Mouse (Mus musculus): ENCODE results near the gene Plekhg5. TPM values are rescaled to one million over a fixed set of nuclear protein-coding genes. Genes with fewer than 3 reads are reported as not detected.

Plekhg5 gene
- total RNA-seq, 2 experiments from 2014 or later = 27.0 to 28.9 TPM

DNA sequence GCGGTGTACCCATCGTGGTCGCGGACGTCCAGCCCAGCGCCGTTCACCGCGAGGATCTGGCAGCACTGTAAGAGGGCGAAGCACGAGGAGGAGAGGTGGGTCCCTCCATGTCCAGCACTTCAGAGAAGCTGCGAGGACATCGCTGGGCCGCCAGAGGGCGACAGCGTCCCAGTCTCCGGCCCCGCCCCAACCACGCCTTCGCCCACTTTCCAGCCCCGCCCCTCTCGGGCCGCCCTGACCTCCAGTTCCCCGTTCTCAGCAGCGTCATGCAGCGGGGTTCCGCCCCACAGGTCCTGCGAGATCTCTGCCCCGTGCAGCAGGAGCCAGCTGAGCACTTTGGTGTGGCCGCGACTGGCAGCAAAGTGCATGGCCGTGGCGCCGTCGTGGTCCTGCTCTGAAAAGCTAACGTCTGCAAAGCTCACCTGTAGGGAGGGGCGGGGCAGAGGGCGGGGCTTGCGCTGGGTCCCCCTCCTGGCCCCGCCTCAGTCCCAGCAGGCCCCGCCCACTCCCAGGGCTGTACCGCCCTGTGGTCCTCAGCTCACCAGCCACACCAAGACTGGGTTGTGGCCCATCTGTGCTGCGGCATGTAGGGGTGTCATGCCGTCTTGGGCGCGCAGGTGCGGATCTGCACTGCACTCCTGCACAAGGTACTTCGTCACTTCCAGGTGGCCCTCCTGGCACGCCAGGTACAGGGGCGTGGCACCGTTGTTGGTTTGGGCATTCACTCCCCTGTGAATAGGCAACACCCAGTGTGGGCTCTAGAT lies 66.4 kb downstream of the Plekhg5 start:
- intact Hi-C loops (cut with DNase I) = no loop called here
- peak; percentile 91 to 93 for DNase-seq

DNA sequence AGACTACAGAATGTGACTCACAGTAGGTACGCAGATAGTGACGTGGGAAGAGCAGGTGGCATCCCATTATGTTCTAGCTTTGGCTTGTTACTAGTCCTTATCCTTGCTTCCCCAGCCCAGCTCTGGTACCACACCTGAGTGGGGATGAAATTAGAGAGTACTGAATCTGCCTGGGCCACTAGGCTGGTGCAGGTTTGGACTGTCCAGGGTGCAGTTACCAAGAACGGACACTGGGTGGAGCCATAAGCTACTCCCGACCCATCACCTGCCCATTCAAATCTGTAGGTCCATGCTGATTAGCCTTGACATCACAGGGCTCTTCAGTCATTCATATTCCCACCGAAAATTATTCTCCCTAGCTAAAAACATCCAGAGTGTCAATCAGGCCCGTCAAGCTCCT lies 68.1 kb downstream of the Plekhg5 start:
- DNase-seq = peak; percentile 51 to 65
- intact Hi-C loops (cut with DNase I) = no loop called here

DNA sequence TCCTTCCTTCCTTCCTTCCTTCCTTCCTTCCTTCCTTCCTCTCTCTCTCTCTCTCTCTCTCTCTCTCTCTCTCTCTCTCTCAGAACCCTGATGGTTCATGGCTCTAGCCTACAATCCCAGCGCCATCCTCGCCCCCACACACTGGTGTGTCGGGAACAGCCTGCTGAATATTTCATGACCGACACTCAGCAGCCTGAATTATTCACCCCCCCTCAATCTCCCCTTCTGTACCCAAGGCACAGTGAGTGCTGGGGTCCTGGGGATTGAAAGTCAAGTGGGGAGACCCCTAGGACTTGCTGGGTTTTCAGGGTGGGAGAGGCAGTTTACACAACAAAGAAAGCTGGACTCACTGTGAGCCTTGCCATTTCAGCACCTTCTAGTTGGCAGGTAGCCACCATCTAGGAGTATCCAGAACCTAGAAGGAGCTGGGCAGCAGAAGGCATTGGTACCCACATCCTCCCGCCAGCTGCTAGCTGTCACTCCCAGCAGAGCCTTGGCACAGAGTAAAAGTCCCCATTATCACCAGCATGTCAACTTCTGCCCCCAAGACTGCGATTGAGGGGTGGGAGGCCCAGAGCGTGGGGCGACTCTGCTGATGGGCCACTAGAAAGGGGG lies 69.3 kb downstream of the Plekhg5 start:
- intact Hi-C loops (cut with DNase I) = no loop called here
- no peak for DNase-seq

DNA sequence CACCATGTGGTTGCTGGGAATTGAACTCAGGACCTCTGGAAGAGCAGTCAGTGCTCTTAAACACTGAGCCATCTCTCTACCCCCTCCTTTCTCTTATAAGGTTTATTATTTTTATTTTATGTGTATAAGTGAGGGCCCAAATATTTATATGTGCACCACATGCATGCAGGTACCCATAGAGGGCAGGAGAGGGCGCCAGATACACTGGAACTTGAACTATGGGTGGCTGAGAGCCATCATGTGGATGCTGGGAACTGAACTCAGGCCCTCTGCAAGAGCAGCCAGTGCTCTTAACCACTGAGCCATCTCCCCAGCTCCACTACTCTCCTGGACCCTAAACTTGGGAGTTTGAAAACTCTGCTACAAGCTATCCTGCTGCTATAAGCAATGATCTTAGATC lies 71.3 kb downstream of the Plekhg5 start:
- DNase-seq = no peak
- intact Hi-C loops (cut with DNase I) = no loop called here

DNA sequence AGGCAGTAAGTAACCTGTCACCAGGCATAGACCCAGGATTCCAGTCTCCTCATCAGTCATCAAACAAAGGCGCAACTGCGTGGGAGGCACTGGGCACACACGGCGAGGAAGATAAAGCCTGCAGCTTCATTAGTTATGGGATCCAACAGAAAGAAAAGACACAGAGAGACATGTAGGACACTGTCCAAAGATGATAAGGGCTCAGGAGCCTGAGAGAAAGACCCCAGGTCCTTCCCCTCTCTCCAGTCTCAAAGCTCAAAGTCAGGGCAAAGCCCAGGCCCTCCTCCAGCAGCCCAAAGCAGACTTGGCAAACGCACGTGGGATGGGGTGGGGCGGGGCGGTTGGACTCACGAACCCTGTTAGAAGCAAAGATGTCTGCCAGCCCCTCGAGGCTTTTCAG lies 73.2 kb downstream of the Plekhg5 start:
- intact Hi-C loops (cut with DNase I) = no loop called here

DNA sequence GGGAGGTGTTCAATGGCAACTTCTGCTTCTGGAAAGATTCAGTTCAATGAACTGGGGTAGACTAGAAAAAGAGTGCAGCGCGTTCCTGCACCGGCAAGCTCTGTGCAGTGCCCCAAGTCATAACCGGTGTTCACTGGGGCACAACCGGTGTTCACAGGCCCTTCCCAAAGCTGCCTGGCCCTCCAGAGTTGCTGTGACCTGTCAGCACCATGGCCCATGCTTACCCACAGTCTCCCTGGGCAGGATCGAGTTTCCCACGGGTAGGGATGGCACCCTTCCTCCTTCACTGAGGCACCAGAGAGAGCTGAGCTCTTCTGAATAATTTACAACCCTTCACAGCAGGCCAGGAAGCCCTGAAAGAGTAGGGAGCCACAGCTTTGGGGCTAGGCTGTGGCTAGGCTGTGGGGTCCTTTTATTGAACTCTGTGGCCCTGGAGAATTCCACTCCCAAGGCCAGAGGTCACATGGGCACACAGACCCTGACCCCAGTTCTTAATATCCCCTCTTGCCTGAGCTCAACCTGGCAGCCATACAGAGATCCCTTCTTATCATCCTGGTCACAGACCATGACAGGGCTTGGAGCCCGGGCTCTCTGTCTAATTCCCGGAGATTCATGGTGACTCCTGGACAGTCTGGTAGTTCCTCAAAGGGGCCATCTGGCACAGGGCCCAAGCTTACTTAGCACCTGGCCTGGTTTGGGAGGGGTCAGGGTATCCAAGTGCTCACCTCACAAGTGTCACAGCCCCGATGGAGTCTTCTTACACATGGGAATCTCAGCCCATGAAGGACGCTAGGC lies 73.9 kb downstream of the Plekhg5 start:
- intact Hi-C loops (cut with DNase I) = no loop called here
- DNase-seq = no peak

More for the DNA sequence above, 73.2 kb downstream of the Plekhg5 start:
- DNase-seq = no peak

DNA sequence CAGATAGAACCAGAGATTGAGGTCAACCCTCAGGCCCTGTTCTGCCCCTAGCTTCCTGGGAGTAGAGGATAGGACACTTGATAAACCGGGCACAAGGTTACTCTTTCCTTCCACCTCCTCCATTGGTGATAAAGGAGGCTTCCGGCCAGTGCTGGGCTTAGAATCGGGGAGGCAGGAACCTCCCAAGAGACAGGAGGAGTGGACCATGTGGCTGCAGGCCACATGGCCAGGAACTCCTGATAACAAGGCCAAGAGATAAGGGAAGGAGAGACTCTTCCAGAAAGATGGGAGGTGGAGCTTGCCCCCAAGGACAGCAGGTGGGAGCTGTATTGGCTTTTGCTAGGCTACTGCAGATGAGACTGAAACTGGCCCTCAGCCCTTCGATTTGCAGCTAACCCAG lies 78.2 kb downstream of the Plekhg5 start:
- no peak for DNase-seq
- intact Hi-C loops (cut with DNase I) = no loop called here

DNA sequence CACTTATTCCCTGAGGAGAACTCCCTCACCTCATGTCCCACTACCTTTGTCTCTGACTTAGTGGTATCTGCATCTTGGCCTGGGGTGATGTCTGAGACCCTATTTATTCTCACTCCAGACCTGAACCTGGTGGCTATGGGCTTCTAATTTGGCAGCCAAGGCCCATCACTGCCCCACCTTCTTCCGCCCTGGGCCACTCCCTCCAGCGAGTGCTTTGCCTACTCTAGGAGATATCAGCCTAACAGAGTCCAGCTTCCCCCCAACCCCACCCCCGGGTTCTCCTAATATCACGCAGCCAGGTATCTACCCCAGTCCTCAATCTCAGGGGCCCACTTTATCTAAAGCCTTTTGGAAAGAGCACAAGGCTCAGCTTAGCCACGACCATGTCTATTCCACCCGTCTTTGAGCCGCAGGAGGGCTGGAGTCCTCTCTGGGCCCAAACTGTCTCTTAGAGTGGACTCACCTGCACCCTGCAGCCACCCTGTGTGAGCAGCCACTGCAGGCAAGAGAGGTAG lies 79.2 kb downstream of the Plekhg5 start:
- DNase-seq = no peak
- intact Hi-C loops (cut with DNase I) = no loop called here

DNA sequence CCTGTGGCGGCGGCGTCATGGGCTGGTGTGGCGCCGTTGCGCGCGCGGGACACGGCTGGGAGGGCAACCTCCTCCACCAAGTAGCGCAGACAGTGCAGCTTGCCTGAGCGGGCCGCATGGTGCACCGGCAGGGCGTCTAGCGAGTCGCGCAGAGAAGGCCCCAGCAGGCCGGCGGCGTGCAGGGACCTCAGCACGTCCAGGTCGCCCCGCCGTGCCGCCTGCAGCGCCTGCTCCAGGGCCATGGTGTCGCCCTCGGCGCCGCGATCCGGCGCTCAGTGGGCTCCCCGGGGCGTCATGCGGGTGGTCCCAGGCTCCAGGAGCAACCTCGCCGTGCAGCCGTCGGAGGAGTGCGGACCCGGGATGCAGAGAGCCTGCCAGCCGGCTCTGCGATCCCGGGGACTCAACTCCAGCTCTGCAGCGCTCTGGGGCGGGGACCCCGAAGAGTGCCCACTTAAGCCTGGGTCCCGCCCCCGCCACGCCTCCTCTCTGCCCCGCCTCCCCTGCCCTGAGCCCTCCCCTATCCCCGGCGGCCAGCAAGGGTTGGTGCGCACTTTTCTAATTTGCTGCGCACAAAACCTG lies 79.8 kb downstream of the Plekhg5 start, which contains the start of gene Espn:
Espn (minus strand) TSS at position 406 of the 579 bp plus-strand sequence.
- intact Hi-C loops (cut with DNase I) = no loop called here
- peak; percentile 58 to 62 for DNase-seq

DNA sequence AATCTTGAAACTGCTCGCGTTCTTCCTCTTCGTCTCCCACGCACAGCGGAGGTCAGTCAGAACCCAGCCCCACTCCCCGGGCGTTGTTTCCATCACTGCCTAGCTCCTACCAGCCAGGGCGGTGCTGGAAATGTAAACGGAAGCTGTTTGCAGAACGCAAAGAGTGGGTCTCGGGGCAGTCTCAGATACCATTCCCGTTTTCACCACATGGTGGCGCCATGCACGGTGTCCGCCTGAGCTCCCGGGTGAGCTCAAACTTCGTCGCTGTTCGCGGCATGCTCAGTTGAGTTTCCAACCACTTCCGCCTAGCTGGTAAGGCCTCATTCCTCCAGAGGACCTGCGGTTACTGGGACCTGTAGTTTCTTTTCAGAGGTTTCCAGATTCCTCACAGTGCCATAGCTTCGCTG lies 81.5 kb downstream of the Plekhg5 start:
- intact Hi-C loops (cut with DNase I) = no loop called here
- peak; percentile 86 to 94 for DNase-seq

DNA sequence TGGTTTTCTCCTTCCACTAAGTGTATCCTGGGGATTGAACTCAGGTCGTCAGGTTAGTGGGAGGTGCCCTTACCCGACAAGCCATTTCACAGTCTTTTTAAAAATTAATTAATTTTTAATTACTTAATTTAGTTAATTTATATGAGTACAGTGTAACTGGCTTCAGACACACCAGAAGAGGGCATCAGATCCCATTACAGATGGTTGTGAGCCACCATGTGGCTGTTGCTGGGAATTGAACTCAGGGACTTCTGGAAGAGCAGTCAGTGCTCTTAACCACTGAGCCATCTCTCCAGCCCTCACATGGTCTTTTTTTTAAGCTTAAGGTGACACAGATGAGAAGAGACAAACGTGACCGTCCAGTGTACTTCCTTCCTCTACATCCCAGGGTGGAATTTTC lies 82.7 kb downstream of the Plekhg5 start:
- no peak for DNase-seq
- intact Hi-C loops (cut with DNase I) = no loop called here

DNA sequence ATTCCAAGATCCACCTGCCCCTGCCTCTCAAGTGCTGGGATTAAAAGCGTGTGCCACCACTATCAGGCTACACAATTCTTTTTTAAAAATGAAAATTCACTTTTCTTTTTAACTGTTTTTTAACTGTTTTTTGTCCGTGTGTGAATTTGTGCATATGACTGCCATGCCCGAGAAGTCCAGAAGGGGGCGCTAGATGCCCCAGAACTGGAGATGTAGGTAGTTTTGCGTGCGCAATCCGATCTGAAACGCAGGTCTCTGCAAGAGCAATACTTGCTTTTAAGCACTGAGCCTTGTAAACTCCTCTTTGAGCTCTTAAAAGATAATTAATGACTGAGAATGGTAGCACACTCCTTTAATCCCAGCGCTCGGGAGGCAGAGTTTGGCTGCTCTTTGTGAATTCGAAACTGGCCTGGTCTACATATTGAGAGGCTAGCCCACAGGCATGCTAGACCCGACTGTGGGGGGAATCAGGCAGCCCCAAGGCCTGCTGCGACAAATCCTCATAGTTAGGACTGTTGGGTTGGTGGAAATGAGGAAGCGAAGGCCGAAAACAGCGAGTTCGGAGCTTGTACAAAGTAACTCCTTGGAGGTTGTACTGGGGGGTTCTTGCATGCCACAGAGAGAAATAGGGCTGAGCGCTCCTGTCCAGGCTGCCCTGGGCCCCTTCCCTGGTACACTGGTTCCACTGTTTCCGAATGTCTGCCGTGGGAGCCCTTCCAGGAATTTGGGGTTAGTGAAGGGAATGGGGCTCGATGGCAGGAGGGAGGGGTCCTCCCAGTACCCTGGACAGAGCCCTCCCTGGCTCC lies 85.7 kb downstream of the Plekhg5 start:
- peak in 1 of 2 experiments; percentile 45 for DNase-seq
- intact Hi-C loops (cut with DNase I) = no loop called here

DNA sequence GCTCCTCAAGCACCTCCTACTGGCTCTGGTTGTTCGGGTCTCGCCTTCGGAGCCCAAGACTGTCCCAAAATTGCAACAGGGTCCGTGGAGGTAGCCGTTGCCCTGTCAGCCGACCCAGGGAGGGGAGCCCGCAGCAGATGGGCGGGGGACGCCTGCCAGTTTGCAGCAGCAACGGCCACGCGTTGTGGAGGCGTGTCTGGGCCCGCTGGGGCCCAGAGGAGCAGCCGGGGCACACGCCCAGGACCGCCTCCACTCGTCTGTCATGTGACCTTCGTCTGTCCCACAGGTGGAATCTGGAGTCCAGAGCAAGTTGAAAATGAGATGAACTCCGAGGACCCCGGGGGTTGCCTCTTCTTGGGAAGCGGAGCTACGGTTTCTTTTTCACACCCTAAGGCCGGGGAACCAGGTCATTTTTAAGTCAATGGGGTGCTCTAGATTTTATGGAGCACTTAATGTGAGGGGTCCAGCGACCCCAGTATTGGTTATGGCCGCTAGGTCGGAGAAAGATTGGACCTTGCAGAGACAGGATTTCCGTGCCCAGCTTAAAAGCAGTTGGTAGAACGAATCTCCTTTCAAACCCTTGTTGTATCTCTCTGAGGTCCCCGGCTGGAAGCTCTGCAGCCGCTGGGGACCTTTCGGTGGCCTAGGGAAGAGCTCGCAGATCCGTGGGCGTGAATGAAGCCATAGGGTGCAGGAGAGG lies 86.4 kb downstream of the Plekhg5 start, which contains the start of gene Hes2:
Hes2 (plus strand) TSS at position 283 of the 700 bp plus-strand sequence.
- intact Hi-C loops (cut with DNase I) = no loop called here
- DNase-seq = peak in 1 of 2 experiments; percentile 29

DNA sequence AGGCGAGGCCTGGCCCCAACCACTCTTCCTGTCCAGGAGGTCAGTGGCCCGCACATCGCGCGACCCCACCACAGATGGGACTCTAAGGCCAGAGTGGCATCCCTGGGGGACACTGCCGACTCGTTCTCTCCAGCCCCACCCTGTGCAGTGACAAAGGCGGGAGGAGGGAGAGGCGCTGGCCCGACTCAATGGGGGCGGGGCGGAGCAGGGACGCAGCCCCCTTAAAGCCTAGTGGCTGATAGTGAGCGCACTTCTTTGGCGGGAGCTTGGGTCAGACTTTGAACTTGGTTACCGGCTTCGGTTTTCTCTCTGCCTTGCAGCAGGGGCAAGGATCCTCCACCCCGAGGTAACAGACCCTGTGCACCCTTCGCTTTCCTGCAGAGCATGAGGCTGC lies 87.0 kb downstream of the Plekhg5 start:
- intact Hi-C loops (cut with DNase I) = no loop called here
- no peak for DNase-seq

DNA sequence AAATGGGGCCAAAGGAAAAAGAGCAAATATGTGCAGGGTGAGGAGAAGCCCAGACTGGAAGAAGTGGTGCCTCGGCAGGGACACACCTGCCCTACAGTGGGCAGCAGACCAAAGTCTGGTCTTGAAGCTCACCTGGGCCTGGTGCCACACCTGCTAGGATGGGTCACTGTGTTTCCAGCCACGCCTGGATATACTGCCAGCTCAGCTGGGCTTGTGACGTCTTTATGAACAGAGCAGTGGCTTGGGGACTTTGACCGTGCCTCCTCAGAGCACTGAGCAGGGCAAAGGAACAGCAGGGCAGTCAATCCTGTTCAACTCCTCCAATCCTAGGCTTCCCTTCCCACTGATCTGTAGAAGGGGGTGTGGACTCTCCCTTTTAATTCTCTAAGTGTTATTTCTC lies 88.5 kb downstream of the Plekhg5 start:
- intact Hi-C loops (cut with DNase I) = no loop called here
- DNase-seq = no peak

DNA sequence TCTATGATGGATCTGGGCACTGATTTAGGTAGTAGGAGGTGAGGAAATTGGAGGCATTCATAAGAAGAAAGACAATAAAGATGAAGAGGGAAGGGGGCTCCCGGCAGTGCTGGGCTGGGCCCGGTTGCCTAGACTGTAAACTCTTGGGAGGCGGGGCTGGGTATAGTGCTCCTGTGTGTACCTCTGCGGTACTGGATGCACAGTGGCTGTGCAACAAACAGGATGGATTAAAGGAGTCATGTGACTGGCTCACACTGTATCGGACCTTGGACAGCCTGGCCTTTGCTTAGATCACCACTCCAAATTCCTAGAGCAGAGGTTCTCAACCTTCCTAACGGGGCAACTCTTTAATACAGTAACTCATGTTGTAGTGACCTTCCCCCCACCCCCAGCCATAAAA lies 89.3 kb downstream of the Plekhg5 start:
- intact Hi-C loops (cut with DNase I) = no loop called here
- no peak for DNase-seq

DNA sequence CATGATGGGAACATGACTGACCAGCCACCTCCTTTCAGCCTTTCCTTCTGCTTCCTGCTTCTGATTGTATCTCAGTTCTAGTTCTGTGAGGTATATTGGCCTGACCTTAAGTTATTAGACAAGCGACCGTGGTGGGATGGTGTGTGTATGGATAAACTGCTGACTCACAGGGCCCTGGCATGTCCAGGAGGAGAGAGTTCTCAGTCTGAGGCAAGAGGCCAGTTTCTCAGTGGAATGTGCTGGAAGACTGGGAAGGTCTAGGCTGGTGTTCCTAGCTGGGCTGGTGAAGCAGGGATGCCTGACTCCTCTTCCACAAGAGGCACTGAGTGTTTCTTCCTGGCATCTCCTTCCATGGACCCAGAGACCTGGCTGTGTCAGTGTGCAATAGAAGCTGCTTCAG lies 90.5 kb downstream of the Plekhg5 start:
- intact Hi-C loops (cut with DNase I) = no loop called here
- DNase-seq = no peak

Data from heart, postnatal 14 days (tissue).